Mouse (Mus musculus) stomach, embryonic 14.5 days (tissue): Measurements from ENCODE around the gene N6amt1. TPM values are rescaled to one million over a fixed set of nuclear protein-coding genes. Genes with fewer than 3 reads are reported as not detected.

Experiments
- ATAC-seq: fragments of 200-750 bp; cut with Nextera tagmentation; 2 replicates; pipeline ENCODE4 v1.8.0; 2017; ENCODE audit warnings: low read depth, moderate TSS enrichment; ENCODE audit not compliant: insufficient number of reproducible peaks, insufficient read depth, low FRiP score
- H3K27ac ChIP-seq: fragments of 300-500 bp; sonication (generic); 2 replicates; pipeline ENCODE4 v1.5.1; 2014; ENCODE audit warnings: mild to moderate bottlenecking, low read length, moderate library complexity, mixed read lengths
- H3K27me3 ChIP-seq: fragments of 300-500 bp; sonication (generic); 2 replicates; pipeline ENCODE4 v1.6.1; 2014; ENCODE audit warnings: low read length, control low read depth, mixed read lengths; ENCODE audit not compliant: control insufficient read depth, insufficient read depth
- H3K36me3 ChIP-seq: fragments of 300-500 bp; sonication (generic); 2 replicates; pipeline ENCODE4 v1.6.1; 2014; ENCODE audit warnings: mild to moderate bottlenecking, control low read depth, low read length, moderate library complexity, mixed read lengths; ENCODE audit not compliant: control insufficient read depth, insufficient read depth
- H3K4me1 ChIP-seq: fragments of 300-500 bp; sonication (generic); 2 replicates; pipeline ENCODE4 v1.6.1; 2014; ENCODE audit warnings: low read length, control low read depth, mixed read lengths; ENCODE audit not compliant: control insufficient read depth, insufficient read depth
- H3K4me2 ChIP-seq: fragments of 300-500 bp; sonication (generic); replicated peaks from 2 replicates; pipeline ENCODE4 v1.6.1; 2014; ENCODE audit warnings: low read depth, low read length, control low read depth
- H3K4me3 ChIP-seq: fragments of 300-500 bp; sonication (generic); 2 replicates; pipeline ENCODE4 v1.5.1; 2014; ENCODE audit warnings: low read depth, low read length, control low read depth
- H3K9ac ChIP-seq: fragments of 300-500 bp; sonication (generic); replicated peaks from 2 replicates; pipeline ENCODE4 v1.6.1; 2014; ENCODE audit warnings: low read depth, mild to moderate bottlenecking, control low read depth, low read length, moderate library complexity, mixed read lengths
- H3K9me3 ChIP-seq: fragments of 300-500 bp; sonication (generic); 2 replicates; pipeline ENCODE4 v1.6.1; 2016; ENCODE audit warnings: low read depth, low read length, control low read depth; ENCODE audit not compliant: control insufficient read depth
- WGBS: fragments of 180-500 bp; shearing (Covaris S2); extraction: QIAGEN DNeasy Blood & Tissue Kit; methylation state at CpG from one replicate; pipeline ENCODE4 v1.1.7; 2014; 5-methylcytosine and 5-hydroxymethylcytosine counted together
- polyA plus RNA-seq: library from polyadenylated mRNA; unstranded; fragments of >200 nt; fragmentation: Nextera tagmentation; extraction: Ambion mirVana; gene quantifications from 2 replicates; pipeline ENCODE4 v1.2.1, GENCODE M21; 2014

Gene N6amt1
- polyA plus RNA-seq, 1 experiment from 2014 or later = 29.6 TPM

DNA sequence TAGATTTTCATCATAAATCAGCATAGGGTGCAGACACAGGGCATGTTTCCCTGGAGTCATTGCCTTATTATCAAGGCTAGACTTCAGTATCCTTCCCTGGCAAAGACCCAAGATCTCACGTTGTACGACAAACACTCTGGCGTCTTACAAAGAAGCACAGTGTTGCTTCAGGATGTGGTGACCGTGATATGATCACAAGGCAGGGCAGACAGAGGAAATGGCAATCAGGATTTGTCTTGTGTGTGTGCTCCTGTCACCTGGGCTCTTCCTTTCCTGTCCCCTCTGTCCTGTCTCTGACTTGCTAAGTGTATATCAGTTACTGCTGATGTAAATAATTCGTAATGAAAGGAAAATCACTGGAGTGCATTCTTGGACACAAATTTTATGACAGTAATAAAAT is 29.4 kb upstream of the N6amt1 start:
- 53% methylated on average over 5 of the region's 5 CpGs for WGBS
- Histone ChIP-seq H3K9ac (no peak overlapping the region), H3K4me1 (no peaks in the 10 kb centered on the region), H3K4me2 (no peak overlapping the region), H3K9me3 (no peaks in the 10 kb centered on the region), H3K4me3 (no peak overlapping the region), H3K27ac (no peak overlapping the region), H3K36me3 (no peaks in the 10 kb centered on the region), H3K27me3 (no peaks in the 10 kb centered on the region)
- no peak for ATAC-seq

DNA sequence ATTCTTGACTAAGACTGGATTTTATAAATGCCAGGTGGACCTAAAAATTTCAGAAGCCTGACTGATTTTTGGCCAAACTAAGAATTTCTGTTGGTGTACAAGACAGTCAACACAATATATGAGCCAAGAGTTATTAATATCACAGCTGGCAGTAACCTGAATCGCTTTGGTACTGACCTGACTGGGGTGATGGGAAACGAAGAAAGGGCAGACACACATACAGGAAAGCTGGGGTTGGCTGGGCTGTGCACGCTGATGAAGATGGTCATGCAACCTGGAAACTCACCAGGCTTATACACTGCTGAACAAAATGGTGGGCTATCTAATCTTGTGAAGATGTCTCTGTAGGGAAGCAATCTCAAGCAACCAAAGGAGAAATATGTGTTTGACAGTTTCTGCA is 24.0 kb upstream of the N6amt1 start:
- Histone ChIP-seq H3K9me3 (no peaks in the 10 kb centered on the region), H3K4me2 (no peak overlapping the region), H3K27ac (no peak overlapping the region), H3K4me3 (no peak overlapping the region), H3K9ac (no peak overlapping the region), H3K36me3 (no peaks in the 10 kb centered on the region), H3K4me1 (no peaks in the 10 kb centered on the region), H3K27me3 (no peaks in the 10 kb centered on the region)
- WGBS = 83% methylated on average over 3 of the region's 3 CpGs
- no peak for ATAC-seq

DNA sequence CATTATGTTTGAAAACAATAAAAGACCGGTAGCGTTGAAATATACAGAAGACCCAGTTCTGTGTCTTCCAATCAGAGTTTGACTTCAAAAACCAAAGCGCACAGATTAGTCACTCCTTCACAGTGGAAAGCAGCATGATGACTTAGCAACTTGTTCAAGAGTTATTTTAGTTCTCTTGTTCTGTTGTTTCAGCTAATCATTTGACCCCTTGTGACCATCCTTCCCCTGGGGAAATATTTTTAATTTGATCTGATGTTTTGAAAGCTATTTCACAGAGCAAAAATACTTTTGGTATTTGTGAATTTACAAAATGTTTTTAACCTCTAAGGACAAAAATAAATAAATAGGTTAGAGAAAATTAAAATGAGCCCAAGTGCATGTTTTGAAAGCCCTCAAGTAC is 19.2 kb upstream of the N6amt1 start:
- Histone ChIP-seq H3K9me3 (no peaks in the 10 kb centered on the region), H3K27ac (no peak overlapping the region), H3K4me3 (no peak overlapping the region), H3K4me1 (no peaks in the 10 kb centered on the region), H3K4me2 (no peak overlapping the region), H3K9ac (no peak overlapping the region), H3K36me3 (no peaks in the 10 kb centered on the region), H3K27me3 (no peaks in the 10 kb centered on the region)
- 93% methylated on average over 3 of the region's 3 CpGs for WGBS
- ATAC-seq = no peak

GRCm38 (mm10) chr16:87341043-87341572 is 12.9 kb upstream of the N6amt1 start:
- Histone ChIP-seq H3K4me1 (no peaks in the 10 kb centered on the region), H3K4me2 (no peak overlapping the region), H3K27me3 (no peaks in the 10 kb centered on the region), H3K4me3 (no peak overlapping the region), H3K9me3 (no peaks in the 10 kb centered on the region), H3K36me3 (no peaks in the 10 kb centered on the region), H3K27ac (no peak overlapping the region), H3K9ac (no peak overlapping the region)
- WGBS = 80% methylated on average over 6 of the region's 6 CpGs
- ATAC-seq = no peak

- Histone ChIP-seq H3K4me1 (no peaks in the 10 kb centered on the region), H3K27me3 (no peaks in the 10 kb centered on the region), H3K4me2 (no peak overlapping the region), H3K9me3 (no peaks in the 10 kb centered on the region), H3K36me3 (no peaks in the 10 kb centered on the region), H3K27ac (no peak overlapping the region), H3K9ac (no peak overlapping the region), H3K4me3 (no peak overlapping the region)
- ATAC-seq = peak; percentile 86; the same call in 1 of the 2 replicates
- WGBS = 83% methylated on average over 2 of the region's 2 CpGs
Observed at GRCm38 (mm10) chr16:87348133-87348532, 5.9 kb upstream of the N6amt1 start.

GRCm38 (mm10) chr16:87351386-87352105 is 2.4 kb upstream of the N6amt1 start:
- Histone ChIP-seq H3K27me3 (no peaks in the 10 kb centered on the region), H3K4me2 (no peak overlapping the region), H3K36me3 (no peaks in the 10 kb centered on the region), H3K9ac (no peak overlapping the region), H3K4me3 (no peak overlapping the region), H3K4me1 (no peaks in the 10 kb centered on the region), H3K9me3 (no peaks in the 10 kb centered on the region), H3K27ac (no peak overlapping the region)
- 77% methylated on average over 5 of the region's 5 CpGs for WGBS
- no peak for ATAC-seq

- no peak overlapping the region for H3K9ac ChIP-seq
- no peak; the same call in 1 of the 2 replicates for ATAC-seq
- H3K4me2 ChIP-seq = peak overlapping the region; percentile 36
- 97% methylated on average over 1 of the region's 1 CpGs for WGBS
- peak overlapping the region; percentile 69 for H3K4me3 ChIP-seq
- H3K36me3 ChIP-seq = peaks cover 6% of the 10 kb centered on the region; the same call in 1 of the 2 replicates
- H3K27me3 ChIP-seq = no peaks in the 10 kb centered on the region
- H3K27ac ChIP-seq = no peak overlapping the region
- no peaks in the 10 kb centered on the region for H3K4me1 ChIP-seq
- H3K9me3 ChIP-seq = no peaks in the 10 kb centered on the region
Observed at GRCm38 (mm10) chr16:87353605-87354004, 380 bp upstream of the N6amt1 start.

DNA sequence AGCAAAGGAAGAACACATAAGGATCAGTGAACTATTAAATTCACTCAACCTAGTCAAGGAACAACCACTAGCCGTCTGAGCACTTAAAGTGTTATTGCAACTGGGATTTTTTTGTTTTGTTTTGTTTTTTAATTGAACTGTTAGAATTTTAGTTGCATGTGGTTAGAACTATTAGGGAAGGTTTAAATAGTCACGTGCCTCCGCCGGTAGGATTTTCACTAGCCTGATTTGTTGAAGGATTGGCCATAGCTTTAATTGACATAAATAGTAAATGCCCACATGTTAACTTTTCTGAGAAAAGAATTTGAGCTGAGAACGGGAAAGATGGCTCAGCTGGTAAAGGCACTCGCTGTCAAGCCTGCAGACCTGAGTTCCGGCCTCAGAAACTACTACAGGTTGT is 763 bp downstream of the N6amt1 start:
- H3K4me3 ChIP-seq = peak overlapping the region; percentile 69
- WGBS = 81% methylated on average over 7 of the region's 7 CpGs
- H3K4me2 ChIP-seq = peak overlapping the region; percentile 36
- H3K9ac ChIP-seq = no peak overlapping the region
- no peak overlapping the region for H3K27ac ChIP-seq
- no peaks in the 10 kb centered on the region for H3K4me1 ChIP-seq
- no peaks in the 10 kb centered on the region for H3K9me3 ChIP-seq
- peaks cover 12% of the 10 kb centered on the region; the same call in 1 of the 2 replicates for H3K36me3 ChIP-seq
- H3K27me3 ChIP-seq = no peaks in the 10 kb centered on the region
- no peak for ATAC-seq
